Mouse (Mus musculus) megakaryocyte, embryonic 14.5 days (primary cell): ENCODE measurements around the gene Map2k3.

ENCODE experiments used
- FLI1 ChIP-seq: IDR thresholded peaks from 2 replicates; pipeline ENCODE4 v1.6.1; 2012; ENCODE audit warnings: low read length, inconsistent platforms, mixed read lengths
- GATA1 ChIP-seq: IDR thresholded peaks from 3 replicates; pipeline ENCODE4 v1.6.1; 2012; ENCODE audit warnings: mixed read lengths, low read length, inconsistent platforms, borderline replicate concordance

DNA sequence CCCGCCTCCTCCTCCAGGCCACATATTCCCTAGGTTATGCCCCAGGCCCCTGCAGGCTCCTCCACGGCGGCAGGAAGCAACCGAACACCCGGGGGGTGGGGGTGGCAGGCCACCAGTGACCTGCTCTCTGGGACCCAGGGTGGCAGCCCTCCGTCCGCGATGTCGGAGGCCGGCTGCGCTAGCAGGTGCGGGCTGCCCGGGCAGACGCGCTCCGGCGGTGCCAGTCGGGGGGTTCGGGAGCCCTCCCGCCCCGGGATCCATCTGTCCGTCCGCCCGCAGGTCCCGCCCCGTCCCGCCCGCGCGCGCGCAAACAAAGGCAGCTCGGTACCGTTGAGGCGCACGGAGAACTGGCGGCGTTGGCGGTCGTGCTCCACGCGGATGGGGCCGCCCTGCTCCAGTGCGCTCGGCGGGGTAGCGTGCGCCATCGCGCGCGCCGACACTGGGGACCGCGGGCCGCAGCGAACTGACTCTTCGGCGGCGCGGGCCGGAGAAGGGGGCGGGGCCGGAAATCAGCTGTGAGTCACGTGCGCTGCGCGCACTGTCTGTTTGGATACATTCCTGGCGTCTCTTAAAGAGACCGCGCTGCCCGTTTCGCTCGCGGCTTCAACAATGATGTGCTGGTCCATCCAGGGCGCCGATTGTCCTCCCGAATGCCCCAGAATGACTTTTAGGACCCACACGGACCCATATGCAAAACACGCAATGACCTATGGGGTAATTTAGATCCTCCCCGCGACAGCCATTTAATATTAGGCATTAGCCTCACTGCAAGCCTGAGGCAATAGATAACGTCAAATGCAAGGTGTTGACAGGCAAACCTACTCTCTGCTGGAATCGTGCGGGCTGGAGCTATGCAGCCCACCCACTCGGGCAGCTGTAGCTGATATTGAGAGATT lies 18.3 kb upstream of the Map2k3 start:
- no peak for TF ChIP-seq GATA1
- no peak for TF ChIP-seq FLI1
